Mouse (Mus musculus) monocyte, adult 5-6 weeks (primary cell): Measurements from ENCODE around the gene Irf2bp2. TPM values are rescaled to one million over a fixed set of nuclear protein-coding genes. Genes with fewer than 3 reads are reported as not detected.

ENCODE experiments used
- ATAC-seq: fragments of 153-309, 156-312 bp; replicated peaks from 2 replicates; pipeline ENCODE4 v1.8.0; 2017; ENCODE audit warnings: mild to moderate bottlenecking; ENCODE audit not compliant: low TSS enrichment, insufficient number of reproducible peaks, severe bottlenecking, poor library complexity, low FRiP score
- total RNA-seq: library from RNA; stranded (forward); fragments of 200-1000, 200-491, 200-594 nt; gene quantifications from 3 replicates; pipeline ENCODE4 v1.2.3, GENCODE M21; 2017

The Irf2bp2 gene
- total RNA-seq, 1 experiment from 2014 or later, result 48.5 TPM

- ATAC-seq, result peak; percentile 60; the same call in 1 of the 2 replicates
Observed at GRCm38 (mm10) chr8:126550944-126551357, 42.8 kb downstream of the Irf2bp2 start.

- ATAC-seq, result peak; percentile 70
Observed at GRCm38 (mm10) chr8:126547841-126548240, 45.9 kb downstream of the Irf2bp2 start.

GRCm38 (mm10) chr8:126547361-126547760 is 46.4 kb downstream of the Irf2bp2 start:
- no peak for ATAC-seq

- no peak for ATAC-seq
Observed at GRCm38 (mm10) chr8:126546480-126546879, 47.3 kb downstream of the Irf2bp2 start.

- ATAC-seq, result no peak
Observed at GRCm38 (mm10) chr8:126543407-126543806, 50.4 kb downstream of the Irf2bp2 start.

- ATAC-seq, result no peak
Observed at GRCm38 (mm10) chr8:126542757-126543156, 51.0 kb downstream of the Irf2bp2 start.

GRCm38 (mm10) chr8:126542090-126542689 is 51.6 kb downstream of the Irf2bp2 start:
- ATAC-seq, result no peak

GRCm38 (mm10) chr8:126540298-126540697 is 53.5 kb downstream of the Irf2bp2 start:
- no peak for ATAC-seq

GRCm38 (mm10) chr8:126539355-126540093 is 54.3 kb downstream of the Irf2bp2 start:
- ATAC-seq, result no peak

- no peak for ATAC-seq
Observed at GRCm38 (mm10) chr8:126538648-126539354, 55.0 kb downstream of the Irf2bp2 start.

Other genes starting within 250 kb of the Irf2bp2 start
- 12.3 to 25.5 TPM (median 24.2 TPM) in 3 replicates for gene Coa6, start 171.5 kb downstream of the Irf2bp2 start, total RNA-seq
- 0.11 to 0.76 TPM (median 0.58 TPM) in 3 replicates for gene Tarbp1, start 118.9 kb downstream of the Irf2bp2 start, total RNA-seq